Mouse (Mus musculus): Measurements from ENCODE around the gene Mex3a. TPM values are rescaled to one million over a fixed set of nuclear protein-coding genes. Genes with fewer than 3 reads are reported as not detected.

Mex3a gene
- total RNA-seq, 2 experiments from 2014 or later, result 3.0 to 6.3 TPM

- no peak for DNase-seq
Measured at GRCm38 (mm10) chr3:88505081-88505480, 27.1 kb upstream of the Mex3a start.

DNA sequence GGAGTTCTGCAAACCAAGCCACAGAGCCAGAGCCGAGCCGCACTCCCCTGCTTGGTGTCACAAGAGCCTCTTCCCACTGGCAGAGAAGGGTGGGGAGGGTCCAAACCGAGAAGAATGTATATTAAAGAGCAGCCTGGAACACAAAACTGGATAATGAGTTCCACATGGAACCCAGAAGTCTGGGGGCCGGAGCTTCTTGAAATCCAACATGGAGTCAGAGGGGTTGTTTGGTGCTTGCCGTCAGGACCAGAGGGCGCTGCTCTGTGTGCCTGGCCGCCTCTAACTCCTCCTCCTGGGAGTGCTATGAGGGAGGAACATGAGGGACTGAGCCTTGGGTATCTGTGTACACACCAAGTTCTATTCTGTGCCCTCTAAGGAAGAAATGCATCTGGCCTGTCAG lies 26.4 kb upstream of the Mex3a start:
- no peak for DNase-seq

DNA sequence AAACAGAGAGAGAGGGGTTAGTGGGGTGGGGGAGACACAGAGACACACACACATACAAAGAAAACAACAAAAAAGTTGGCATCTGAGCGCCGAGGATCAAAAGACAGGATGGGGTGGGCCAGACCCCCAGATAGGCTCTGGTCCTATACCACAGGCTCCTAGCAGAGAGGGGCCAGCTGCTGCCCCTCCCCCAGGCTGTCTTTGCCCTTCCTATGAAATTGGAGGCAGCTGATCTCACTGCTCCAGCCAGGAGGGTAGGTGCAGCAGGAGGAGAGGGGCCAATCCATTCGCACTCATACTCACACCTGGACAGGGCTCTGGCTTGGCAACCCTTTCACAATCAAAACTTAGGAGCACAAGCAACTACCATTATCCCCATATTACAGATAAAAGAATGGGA lies 22.9 kb upstream of the Mex3a start:
- DNase-seq, result no peak

DNA sequence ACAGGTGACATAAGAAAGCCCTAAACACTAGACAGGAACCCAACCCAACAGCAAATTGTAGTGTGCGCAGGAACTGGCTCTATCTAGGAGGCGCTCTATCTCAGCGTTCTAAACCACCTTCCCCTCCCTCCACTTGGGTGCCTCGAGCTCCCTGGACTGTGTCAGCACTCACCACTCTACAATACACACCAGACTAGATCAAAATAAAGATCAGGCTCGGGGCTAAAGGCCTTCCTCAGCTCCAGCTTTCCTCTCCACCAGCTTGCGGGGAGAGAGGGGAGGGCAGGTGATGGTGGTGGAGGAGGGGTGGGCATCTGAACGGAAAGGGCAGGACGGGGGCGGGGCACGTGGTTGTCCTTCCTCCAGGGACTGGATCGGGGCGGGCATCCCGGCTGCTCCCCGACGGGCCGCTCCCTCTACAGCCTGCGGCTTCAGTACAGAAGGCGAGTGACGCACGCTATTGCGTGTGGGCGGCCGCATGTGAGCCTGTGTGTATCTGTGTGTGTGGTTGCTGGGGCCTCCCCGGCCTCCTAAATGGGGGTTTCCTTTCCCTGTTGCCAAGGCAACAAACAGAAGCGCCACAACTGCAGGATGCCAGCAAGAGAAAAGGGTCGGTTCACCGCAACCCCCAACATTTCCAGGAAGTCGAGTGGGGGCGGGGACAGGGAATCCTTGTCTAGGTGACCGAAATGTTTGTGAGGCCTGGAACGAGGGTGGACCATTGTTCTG lies 22.3 kb upstream of the Mex3a start, which contains the start of gene Lmna:
Gene Lmna, minus strand, starts transcription at position 265 of the 729 bp plus-strand sequence.
- DNase-seq, result peak; percentile 91

- no peak for DNase-seq
Measured at GRCm38 (mm10) chr3:88510421-88511289, 21.5 kb upstream of the Mex3a start.

DNA sequence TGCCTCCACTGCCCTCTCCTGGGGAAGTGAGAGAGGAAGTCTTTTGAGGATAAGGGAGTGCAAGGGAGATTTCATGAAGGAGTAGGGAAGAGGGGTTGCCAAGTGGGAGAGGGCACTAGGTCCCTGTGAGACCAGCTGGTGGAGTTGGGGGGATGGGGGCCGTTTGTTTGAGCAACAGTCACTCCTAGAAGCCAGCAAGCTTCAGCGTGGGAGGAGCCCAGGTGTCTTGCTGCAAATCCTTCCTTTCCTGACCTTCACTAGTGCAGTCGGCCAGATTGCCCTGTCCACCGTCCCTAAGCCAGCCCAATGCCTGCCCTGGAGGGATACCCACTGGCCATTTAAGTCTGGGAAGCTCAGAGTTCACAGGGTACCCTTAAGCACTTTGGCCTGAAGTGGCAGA lies 20.6 kb upstream of the Mex3a start:
- DNase-seq, result no peak

- DNase-seq, result no peak
Measured at GRCm38 (mm10) chr3:88512141-88512895, 19.9 kb upstream of the Mex3a start.

DNA sequence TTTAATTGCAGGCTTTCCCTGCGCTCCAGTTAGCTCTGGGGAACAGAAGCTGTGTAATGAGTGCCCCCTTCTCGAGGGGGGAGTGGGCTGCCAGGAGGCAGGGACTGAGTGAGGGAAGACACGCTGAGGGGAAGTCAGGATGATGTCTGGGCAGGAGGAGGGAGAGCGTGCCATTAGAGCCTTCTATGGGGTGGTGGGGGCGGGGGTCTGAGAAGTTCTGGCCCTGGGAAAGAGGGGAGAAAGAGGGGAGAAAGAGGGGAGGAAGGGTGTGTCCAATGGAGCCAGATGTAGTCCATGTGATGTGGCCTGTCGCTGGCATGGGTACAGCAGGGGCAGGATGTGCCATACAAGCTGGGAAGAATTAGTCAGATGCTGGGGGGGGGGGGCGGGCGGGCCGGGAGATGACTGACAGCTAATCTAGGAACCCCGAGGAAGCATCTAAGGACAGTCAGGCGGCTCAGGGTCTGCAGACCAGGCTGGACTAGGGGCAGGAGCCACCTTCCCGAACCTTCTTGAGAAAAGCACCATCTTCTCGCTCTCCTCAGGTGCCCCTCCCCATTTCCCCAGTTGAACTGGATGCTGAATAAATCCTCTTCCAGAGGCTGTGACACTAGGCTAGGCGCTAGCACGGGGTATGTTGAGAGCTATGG lies 19.2 kb upstream of the Mex3a start:
- no peak for DNase-seq

DNA sequence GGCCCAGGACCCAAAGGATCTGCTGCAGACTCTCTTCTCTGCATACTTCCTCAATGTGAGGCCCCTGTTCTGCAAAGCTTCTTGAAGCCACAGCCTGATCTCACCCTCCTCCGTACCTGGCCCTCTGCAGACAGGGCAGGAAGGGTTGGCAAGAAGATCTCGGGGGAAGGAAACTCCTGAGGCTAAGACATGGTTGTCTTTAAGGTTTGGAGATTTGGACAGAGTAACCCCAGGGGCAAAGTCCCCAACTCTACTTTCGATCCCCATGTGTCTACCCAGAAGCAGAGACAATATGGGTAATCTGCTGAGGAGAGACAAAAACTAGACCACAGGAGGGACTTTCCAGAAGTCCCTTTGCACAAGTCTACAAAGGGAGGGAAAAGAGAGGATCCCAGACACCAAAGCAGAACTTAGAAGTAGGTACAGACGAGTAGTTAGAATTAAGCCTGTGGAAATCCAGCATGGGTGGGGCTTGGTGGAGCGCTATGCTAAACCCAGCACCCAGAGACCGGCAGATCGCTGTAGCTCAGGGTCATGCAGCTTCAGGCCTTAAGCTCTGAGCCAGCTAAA lies 18.6 kb upstream of the Mex3a start:
- no peak for DNase-seq

- no peak for DNase-seq
Measured at GRCm38 (mm10) chr3:88514231-88515094, 17.7 kb upstream of the Mex3a start.

- DNase-seq, result no peak
Measured at GRCm38 (mm10) chr3:88515095-88515386, 17.2 kb upstream of the Mex3a start.

GRCm38 (mm10) chr3:88516407-88516806 lies 15.8 kb upstream of the Mex3a start:
- no peak for DNase-seq

- no peak for DNase-seq
Measured at GRCm38 (mm10) chr3:88518411-88518810, 13.8 kb upstream of the Mex3a start.

- no peak for DNase-seq
Measured at GRCm38 (mm10) chr3:88520078-88520477, 12.1 kb upstream of the Mex3a start.

DNA sequence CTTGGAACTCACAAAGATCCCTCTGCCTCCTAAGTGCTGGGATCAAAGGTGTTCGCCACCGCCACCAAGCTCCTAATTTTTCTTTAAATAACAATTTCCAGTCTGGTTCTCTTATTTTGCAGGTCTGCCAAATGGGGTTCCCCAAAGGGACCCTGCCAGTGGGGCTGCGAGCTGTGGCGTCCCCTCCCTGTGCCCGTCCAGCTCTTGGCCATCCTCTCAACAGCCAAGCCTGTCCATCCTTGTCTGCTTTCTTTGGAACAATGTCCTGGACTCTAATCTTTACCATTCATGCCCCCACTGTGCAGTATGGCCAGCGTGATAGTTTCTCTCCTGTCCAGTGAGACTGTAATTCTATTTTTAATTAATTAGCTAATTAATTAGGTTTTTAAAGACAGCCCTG lies 11.0 kb upstream of the Mex3a start:
- no peak for DNase-seq

DNA sequence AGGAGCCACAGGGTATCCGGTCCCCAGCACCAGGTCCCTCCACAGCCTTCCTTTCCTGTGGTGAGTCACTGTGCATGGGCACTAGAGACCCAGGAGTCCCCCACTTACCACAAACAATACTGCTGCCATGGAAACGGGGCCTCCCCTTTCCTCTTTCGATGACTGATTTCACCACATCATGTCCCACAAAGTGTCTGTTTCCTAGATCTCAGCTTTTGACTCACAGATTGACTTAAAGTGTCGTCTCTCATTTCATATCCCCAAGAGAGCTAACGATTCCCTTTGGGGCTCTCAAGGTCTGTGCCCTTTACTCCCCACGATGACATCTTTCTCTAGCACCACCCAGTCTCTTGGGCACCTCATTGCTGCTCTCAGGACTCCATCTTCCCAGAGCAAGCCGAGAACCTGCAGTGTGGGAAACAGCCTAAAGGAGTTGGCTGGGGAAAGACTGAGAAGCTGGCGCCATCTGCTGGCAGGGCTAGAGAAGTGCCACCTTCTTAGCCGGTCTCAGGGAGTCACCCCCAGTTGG lies 10.3 kb upstream of the Mex3a start:
- DNase-seq, result peak; percentile 73

- DNase-seq, result no peak
Measured at GRCm38 (mm10) chr3:88523027-88523426, 9.2 kb upstream of the Mex3a start.

DNA sequence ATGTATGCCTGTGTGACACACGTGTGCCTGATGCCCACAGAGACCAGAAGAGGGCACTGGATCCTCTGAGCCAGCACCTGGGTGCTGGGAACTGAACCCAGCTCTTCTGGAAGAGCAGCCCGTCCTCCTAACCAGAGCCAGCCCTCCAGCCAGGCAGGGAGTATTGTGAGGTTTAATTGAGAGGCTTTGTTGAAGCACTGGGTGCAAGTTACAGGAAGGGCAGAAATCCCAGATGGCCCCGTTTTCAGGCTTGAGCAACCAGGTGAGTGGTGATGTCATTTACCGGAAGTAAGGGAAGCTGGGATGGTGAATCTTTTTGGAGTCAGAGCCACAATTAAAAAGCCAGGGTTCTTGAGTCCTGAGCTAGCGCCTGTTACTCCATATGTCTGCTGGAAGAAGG lies 7.2 kb upstream of the Mex3a start:
- no peak for DNase-seq

GRCm38 (mm10) chr3:88526157-88527131 lies 5.8 kb upstream of the Mex3a start:
- peak; percentile 86 for DNase-seq

GRCm38 (mm10) chr3:88527565-88527964 lies 4.6 kb upstream of the Mex3a start:
- peak; percentile 44 for DNase-seq

All from gastrocnemius, postnatal 10 days (tissue).